Mouse (Mus musculus) mouse trophoblast stem cell (cell line): Measurements from ENCODE around the gene Hcrt.

Source experiments
- in situ Hi-C, 2 experiments: fragments of 300-500 bp; cut with MseI, MboI; formaldehyde crosslinking; loops; 2 replicates in 1 of 2; 3 replicates in 1 of 2; pipeline ENCODE4 v1.15.1; 2025

The Hcrt gene

GRCm38 (mm10) chr11:100735954-100736745 is 26.6 kb downstream of the Hcrt start:
- in situ Hi-C loops = no loop called here

GRCm38 (mm10) chr11:100735134-100735865 is 27.4 kb downstream of the Hcrt start:
- in situ Hi-C loops = no loop called here

- in situ Hi-C loops = no loop called here
These were observed 32.1 kb downstream of the Hcrt start for GRCm38 (mm10) chr11:100730477-100731205.

- in situ Hi-C loops = no loop called here
These were observed 32.8 kb downstream of the Hcrt start for GRCm38 (mm10) chr11:100729976-100730375.

- in situ Hi-C loops = no loop called here
These were observed 34.1 kb downstream of the Hcrt start for GRCm38 (mm10) chr11:100728601-100729000.

GRCm38 (mm10) chr11:100727201-100727600 is 35.5 kb downstream of the Hcrt start:
- in situ Hi-C loops = no loop called here

GRCm38 (mm10) chr11:100724919-100725512 is 37.7 kb downstream of the Hcrt start:
- in situ Hi-C loops = no loop called here

GRCm38 (mm10) chr11:100722493-100723028 is 40.2 kb downstream of the Hcrt start:
- in situ Hi-C loops = no loop called here

GRCm38 (mm10) chr11:100721776-100722492 is 40.8 kb downstream of the Hcrt start:
- in situ Hi-C loops = no loop called here

GRCm38 (mm10) chr11:100721254-100721653 is 41.5 kb downstream of the Hcrt start:
- in situ Hi-C loops = no loop called here

GRCm38 (mm10) chr11:100720345-100720744 is 42.4 kb downstream of the Hcrt start:
- in situ Hi-C loops = no loop called here

GRCm38 (mm10) chr11:100719893-100720292 is 42.8 kb downstream of the Hcrt start:
- in situ Hi-C loops = no loop called here

- in situ Hi-C loops = no loop called here
These were observed 43.4 kb downstream of the Hcrt start for GRCm38 (mm10) chr11:100719312-100719711.

- in situ Hi-C loops = no loop called here
These were observed 43.9 kb downstream of the Hcrt start for GRCm38 (mm10) chr11:100718866-100719265.

- in situ Hi-C loops = no loop called here
These were observed 44.3 kb downstream of the Hcrt start for GRCm38 (mm10) chr11:100718462-100718861.

GRCm38 (mm10) chr11:100716649-100717048 is 46.1 kb downstream of the Hcrt start:
- in situ Hi-C loops = no loop called here

- in situ Hi-C loops = no loop called here
These were observed 47.8 kb downstream of the Hcrt start for GRCm38 (mm10) chr11:100714948-100715347.

- in situ Hi-C loops = no loop called here
These were observed 48.2 kb downstream of the Hcrt start for GRCm38 (mm10) chr11:100714534-100714915.

- in situ Hi-C loops = no loop called here
These were observed 48.8 kb downstream of the Hcrt start, which contains the start of gene Hspb9 for GRCm38 (mm10) chr11:100713735-100714533. TSS of gene Hspb9 (plus strand) at chr11:100713850.

GRCm38 (mm10) chr11:100713174-100713573 is 49.6 kb downstream of the Hcrt start:
- in situ Hi-C loops = no loop called here
